Mouse (Mus musculus) lung, postnatal 0 days (tissue): ENCODE results near the gene Cyp2w1.
A peak's percentile ranks its signal among the peaks of the same experiment; 100 is the strongest.

ENCODE experiments used
- CTCF ChIP-seq: IDR thresholded peaks from 2 replicates; pipeline ENCODE4 v1.5.1; 2016; ENCODE audit warnings: antibody characterized with exemption, mild to moderate bottlenecking
- EP300 ChIP-seq: IDR thresholded peaks from 2 replicates; pipeline ENCODE4 v1.6.1; 2016; ENCODE audit warnings: antibody characterized with exemption, mild to moderate bottlenecking, control low read depth

DNA sequence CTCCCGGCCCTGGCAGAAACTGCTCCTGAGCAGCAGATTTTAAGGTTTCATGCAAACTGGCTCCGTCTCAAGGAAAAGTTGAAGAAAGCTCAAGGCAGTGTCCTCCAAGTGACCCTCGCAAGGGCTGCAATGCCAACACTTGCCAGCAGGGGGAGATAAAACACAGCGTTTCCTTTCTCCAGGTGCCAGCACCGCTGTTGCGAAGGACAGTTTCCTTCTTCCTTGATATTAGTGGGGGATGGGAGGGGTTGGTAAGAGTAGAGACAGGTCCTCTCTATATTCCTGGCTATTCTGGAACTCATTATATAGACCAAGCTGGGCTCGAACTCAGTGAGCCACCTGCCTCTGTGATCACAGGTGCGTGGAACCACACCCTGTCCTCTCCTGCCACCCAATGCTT is 20.7 kb upstream of the Cyp2w1 start:
- peak; percentile 99 for TF ChIP-seq CTCF
- TF ChIP-seq EP300 = no peak
